Mouse (Mus musculus) lung, postnatal 36 days (tissue): ENCODE measurements around the gene Ccin.

Source experiments
- DNase-seq: peaks from one replicate; pipeline ENCODE4 v3.0.0; 2022; ENCODE audit warnings: mixed read lengths

Gene Ccin

GRCm38 (mm10) chr4:43983181-43983580 lies at the start of gene Ccin:
Gene Ccin, plus strand, starts transcription at chr4:43983483.
- no peak for DNase-seq

DNA sequence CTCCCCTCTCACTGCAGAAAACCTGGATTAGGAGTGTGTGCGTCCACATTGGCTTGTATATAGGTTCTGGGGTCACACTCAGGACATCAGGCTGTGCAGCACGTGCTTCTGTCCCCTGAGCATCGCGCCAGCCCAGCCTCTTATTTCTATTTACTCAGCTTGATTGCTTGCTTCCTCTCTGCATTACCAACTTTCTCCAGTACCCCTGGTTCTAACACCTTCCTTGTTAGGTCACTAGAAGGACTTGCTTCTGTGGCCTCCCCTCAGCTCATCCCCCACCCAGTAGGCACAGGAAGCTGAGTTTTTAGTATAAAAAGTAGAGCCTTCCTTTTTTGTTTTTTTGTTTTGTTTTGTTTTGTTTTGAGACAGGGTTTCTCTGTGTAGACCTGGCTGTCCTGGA lies 47.1 kb upstream of the Ccin start:
- DNase-seq: no peak

DNA sequence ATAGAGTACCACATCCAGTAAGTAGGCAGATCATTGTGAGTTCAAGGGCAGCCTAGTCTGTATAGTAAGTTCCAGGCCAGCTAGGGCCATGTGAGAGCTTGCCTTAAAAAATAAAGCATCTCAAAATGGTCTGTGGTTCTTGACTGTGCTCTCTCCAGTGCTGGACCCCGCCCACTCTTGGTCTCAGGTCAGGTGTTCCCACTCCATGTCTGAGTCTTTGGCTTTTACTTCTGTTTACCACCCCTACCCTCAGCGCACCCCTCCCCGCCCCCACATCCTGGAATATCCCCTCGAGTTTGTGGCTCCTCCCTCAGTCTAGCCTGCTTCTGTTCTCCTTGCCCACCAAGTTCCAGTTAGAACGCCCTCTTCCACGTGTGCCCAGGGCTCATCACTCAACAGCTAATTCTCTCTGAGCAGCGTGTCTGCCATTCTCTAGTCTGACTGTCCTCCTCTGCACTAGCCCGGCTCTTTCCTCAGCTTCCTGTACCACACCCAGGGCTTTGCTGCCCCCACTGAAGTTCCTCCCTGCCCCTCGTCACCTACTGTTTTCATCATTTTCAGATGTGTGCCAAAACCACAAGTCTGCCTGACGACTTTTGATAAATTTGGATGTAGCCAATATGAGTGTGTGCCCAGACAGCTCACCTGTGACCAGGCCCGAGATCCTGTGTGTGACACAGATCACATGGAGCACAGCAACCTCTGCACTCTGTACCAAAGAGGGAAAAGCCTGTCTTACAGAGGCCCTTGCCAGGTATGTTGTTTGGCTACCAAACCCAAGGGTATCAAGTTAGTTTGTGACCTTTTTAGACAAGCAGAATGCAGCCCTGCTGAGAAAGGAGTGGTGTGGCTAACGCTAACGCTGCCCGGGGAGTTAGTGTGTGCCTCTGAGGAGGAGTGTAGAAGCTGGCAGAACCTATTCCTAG lies 46.3 kb upstream of the Ccin start:
- DNase-seq: peak; percentile 40

GRCm38 (mm10) chr4:43941315-43941714 lies 42.0 kb upstream of the Ccin start:
- DNase-seq: no peak

DNA sequence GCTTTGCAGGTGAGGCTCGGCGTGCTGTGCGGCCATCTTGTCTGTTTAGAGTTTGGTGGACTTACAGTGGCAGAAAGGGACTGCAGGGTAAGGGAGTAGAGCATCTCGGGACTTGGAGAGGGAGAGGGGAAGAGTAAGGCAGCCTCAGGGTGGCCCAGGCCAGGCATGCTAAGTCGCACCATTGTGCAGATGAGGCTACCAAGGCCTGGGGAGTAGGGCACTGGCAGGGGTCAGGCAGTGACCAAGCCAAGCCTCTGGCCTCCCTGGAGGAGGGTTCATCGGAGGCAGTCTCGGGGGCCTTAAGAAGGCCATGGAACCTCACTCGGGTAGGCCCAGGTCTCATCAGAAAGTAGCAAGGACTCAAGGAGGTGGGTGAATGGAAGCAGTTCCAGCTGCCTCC lies 40.9 kb upstream of the Ccin start:
- no peak for DNase-seq

GRCm38 (mm10) chr4:43947571-43947970 lies 35.7 kb upstream of the Ccin start:
- no peak for DNase-seq

GRCm38 (mm10) chr4:43957292-43957845 lies 25.9 kb upstream of the Ccin start, which contains the start of gene Glipr2:
Gene Glipr2, plus strand, starts transcription at chr4:43957401.
- DNase-seq: peak; percentile 88

DNA sequence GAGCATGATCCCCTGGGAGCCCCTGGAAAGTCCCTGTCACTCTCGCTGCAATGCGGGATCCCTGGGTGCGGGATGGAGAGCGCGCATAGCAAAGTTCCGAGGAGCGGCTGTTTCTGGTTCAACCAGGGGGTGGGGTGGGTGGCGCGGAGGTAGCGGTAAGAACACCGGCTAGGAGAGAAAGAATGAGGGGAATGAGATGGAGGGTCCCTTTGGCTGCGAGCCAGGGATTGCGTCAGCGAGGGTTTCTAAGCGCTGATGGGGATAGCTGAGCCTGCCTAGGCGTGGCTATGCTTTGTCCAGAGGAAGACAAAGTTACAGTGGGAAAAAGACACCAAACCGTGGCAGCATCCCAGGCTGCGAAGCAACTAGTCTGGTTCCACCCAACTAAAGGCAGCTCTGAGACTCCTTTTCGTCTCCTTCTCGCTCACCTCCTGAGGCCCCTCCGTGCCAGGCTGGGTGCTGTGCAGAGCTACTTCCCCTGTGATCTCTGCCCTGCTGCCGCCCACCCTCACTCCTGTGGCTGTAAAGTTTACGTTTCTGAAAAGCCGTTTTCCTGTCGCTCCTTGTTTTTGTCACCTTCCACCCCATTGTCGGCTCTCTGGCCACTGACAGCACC lies 25.3 kb upstream of the Ccin start:
- peak; percentile 46 for DNase-seq

DNA sequence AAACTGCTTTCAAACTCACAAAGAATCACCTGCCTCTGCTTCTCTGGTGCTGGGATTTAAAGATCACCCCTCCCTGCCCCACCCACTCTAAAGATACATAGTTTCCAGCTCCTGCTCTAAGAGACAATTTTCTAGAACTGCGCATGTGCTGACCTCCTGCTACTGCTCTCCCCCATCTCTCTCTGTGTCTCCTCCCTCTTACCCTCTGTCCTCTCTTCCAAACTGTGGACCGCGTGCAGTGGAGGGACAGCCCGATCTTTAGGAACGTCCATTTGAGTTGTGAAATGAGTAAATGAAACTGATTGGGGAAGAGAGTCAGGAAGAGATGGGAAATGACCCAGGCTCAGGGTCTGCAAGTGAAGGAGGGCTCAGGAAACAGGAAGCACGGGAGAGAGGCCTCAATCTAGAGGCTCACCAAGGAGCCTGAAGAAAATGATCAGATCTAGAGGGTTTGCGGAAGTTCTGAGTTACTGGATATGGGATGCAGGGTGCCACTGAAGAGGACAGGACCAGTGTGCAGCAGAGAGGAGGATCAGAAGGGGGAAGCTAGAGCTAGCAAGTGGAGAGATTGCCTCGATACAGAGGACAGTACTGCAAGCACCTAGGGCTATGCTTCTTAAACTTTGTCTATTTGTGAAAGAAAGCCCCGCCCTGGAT lies 23.6 kb upstream of the Ccin start:
- DNase-seq: peak; percentile 20

GRCm38 (mm10) chr4:43960207-43960606 lies 23.1 kb upstream of the Ccin start:
- DNase-seq: no peak

- peak; percentile 71 for DNase-seq
Measured at GRCm38 (mm10) chr4:43964326-43964833, 18.9 kb upstream of the Ccin start.

DNA sequence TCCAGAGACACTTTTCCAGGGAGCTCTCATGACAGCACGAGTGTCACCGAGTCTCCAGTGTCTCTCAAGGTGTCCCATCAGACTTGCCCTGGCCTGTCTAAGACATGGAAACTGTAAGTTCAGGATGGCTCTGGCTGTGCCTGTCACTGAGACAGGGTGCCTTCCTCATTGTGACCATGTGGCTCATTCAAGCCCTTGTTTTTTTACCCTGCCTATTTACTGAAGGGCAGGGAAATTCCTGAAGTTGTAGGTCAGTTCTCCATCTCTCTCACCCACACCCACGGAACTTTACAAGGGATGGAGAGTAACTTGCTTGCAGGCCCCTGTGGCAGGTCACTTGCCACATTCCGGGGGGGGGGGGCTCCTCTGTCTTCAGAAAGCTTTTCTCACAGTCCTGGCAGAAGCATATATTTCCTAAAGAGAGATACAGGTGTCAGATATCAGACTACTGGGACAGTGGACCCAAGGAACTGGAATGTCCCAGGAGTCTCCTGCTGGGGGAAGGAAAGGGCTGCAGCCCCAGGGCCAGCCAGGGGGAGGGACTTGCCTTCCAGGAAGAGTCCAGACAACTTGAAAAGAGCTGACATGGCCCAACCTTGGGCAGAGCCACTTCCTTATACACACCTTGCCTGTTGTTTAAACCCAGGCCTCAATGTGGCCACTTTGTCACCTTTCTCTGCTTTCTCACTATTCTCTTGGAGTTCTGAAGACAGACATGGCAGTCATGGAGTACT lies 18.2 kb upstream of the Ccin start:
- DNase-seq: peak; percentile 47

DNA sequence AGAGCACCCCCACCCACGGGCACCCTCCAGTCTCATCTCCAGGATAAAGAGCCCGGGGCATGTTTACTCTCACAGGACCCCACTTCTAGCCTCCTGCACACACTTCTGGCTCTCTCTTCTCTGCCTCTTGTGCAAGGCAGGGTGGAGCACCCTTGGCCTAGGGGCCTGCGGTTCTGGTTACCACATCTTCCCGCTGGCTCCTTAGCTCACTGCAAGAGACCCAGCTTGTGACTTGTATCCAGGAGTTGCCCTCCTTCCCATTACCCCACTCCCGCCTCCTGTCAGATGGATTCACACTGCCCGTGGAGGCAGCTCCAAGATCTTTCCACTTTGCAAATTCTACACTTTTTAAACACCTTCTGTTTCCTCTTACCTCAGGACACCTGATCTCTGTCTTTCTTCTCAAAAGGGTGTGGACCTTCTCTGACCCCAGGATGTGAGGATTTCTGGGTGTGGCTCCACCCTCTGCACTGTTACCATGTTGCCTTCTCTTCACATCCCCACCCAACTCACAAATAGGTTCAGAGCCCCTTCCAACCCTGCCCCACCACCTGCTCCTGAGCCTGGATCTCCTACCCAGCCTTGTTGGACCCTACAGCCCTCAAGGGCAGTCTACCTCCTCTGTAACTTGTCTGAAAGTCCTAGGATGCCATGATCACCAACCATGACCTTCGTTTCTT lies 17.3 kb upstream of the Ccin start:
- DNase-seq: peak; percentile 74

- peak; percentile 77 for DNase-seq
Measured at GRCm38 (mm10) chr4:43968650-43969049, 14.6 kb upstream of the Ccin start.

- DNase-seq: no peak
Measured at GRCm38 (mm10) chr4:43969373-43969772, 13.9 kb upstream of the Ccin start.

DNA sequence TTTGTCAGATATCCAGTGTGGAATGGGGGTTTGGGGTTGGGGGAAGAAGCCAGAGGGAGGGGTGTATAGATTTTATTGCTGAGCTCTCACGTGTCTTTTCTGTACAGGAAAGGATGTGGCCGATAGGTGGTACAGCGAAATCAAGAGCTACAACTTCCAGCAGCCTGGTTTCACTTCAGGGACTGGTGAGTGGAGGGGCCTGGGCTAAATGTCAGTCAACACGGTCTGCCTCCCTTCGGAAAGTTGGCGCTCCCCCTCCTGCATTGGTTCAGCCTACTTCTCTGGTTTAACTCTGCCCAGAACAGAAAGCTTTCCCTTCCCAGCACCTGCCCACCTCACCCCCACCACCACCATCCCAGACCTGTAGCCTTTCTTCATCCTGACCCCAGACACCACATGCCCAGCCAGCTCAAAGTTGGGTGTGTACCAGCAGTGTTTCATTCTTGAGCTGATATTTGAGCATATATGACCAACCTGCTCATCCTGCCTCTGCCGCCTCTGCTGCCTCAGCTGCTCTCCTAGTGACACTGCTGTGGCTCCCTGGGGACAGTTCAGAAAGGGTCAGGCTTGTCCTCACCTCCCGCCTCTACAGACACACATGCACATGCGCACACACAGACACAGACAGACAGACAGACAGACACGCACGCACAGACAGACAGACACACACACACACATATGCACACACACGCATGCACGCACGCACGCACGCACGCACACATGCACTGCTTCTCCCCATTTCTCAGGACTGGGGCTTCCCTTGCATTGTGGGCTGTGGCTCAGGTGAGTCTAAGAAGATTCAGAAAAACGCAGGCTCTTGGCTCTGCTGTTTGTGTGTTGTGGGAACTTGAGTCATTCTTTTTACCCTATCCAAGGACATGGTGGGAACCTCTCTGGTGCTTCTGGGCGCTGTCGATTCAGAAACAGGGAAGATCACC lies 12.6 kb upstream of the Ccin start:
- DNase-seq: no peak

DNA sequence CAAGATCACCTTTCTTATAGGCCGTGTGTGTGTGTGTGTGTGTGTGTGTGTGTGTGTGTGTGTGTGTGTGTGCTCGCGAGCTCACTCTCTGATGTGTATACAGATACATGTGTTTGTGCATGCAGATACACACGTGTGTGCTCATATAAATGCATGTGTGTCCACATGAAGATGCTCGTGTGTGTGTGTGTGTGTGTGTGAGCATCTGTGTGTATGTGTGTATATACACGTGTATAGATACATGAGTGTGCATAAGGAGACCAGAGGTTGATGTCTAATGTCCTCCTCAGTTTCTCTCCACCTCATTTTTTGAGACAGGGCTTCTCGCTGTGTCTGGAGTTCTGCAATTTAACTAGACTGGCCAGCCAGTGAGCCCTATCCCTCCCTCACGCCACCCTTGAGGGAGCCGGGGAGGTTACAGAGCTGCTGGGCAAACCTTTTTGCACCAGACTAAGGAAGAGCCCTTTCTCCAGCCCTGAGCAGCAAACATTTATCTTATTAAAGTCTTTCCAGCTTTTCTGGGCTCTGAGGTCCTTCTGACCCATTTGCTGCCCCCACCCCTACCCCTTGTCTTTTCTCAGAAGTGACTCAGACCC lies 11.6 kb upstream of the Ccin start:
- no peak for DNase-seq

DNA sequence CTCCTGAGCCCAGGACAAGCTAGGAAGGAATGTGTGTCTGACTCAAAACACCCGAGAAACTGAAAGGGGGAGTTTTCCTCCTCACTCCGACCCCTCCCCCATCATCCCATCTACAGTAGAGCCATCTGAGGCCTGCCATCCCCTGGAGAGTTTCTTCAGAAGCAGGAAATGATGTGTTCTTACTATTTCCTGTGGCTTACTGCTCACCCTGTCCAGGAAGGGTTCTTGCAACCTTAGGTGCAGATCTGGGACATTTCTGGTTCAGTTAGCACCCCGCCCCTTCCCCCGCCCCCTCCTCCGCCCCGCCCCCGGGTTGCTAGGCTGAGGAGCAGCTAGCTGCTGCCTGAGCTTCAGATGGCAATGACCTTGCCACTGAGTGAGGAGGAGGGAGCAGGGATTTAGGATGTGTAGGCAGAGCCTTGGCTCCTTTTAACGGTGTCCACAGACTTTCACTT lies 11.1 kb upstream of the Ccin start:
- peak; percentile 61 for DNase-seq

DNA sequence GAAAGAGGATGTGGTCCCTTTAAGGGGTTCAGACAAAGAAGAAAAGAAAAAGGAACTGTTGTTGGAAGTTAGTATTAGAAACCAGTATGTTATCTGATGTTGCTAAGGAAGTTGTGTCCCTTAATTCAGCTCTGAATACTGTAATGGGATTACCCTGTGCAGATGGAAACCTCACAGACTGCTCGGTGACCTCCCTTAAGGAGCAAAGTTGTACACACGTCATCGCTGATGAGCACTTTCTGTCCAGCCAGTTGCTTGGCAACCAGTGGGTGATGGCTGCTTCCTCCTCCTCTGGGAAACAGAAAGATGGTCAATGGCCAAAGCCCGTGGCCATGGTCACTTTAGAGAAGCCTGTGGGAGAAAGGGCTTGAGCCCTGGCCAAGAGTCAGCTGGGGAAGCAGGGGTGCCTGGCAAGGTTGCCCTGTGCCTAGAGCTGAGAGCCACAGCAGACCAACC lies 9.7 kb upstream of the Ccin start:
- peak; percentile 88 for DNase-seq
